Mouse (Mus musculus): ENCODE measurements around the gene Zic5.

DNA sequence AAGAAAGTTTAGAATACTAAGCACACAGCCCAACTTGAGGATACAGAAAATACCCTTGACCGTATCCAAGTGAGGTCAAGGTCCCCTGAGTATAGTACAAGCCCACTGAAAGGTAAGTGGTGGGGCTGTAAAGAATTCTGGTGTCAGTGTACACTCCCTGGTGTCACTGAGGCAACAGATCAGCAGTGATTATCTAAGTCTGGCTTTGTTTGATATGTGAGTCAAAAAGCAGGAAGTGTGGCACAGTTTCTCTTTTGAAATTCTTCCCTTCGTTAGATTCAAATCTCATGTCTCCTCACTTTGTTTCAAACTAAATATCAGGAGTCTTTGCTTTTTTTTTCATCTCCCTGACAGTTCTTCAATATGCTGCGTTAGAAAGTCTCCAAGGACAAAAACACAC, 32.9 kb downstream of the Zic5 start:
- TF ChIP-seq CTCF (IDR thresholded peaks at IDR 0.05) (no peak), EP300 (IDR thresholded peaks at IDR 0.05) (no peak)
